In genomic region chr11:70579710-70580357, GRCm38 (mm10) we compare ENCODE assay signal across 10 mouse cellular contexts. TPM values are rescaled to one million over a fixed set of nuclear protein-coding genes. Genes with fewer than 3 reads are reported as not detected.
DNase-seq lines count a peak whose midpoint lies in the region; ATAC-seq and TF ChIP-seq lines count a peak whose summit lies in the region.
"Had no signal": no experiment of that assay in that cellular context is flagged by ENCODE, and none has a peak within 500 bp of the region (broad histone marks: within the 10 kb centered on the region; RNA-seq: fewer than 3 reads in every experiment).

No protein-coding gene starts in this region.

- no peak overlapping the region for H3K4me2 ChIP-seq in liver, embryonic 11.5 days
- no peak overlapping the region for H3K4me2 ChIP-seq in intestine, embryonic 14.5 days (ENCODE audit: low read length)
- H3K4me2 ChIP-seq in stomach, embryonic 15.5 days = no peak overlapping the region
- H3K4me2 ChIP-seq: lung, embryonic 14.5 days had no signal

- H3K9me3 ChIP-seq in liver, embryonic 11.5 days (ENCODE audit: control insufficient read depth, low read length) = no peaks in the 10 kb centered on the region
- no peaks in the 10 kb centered on the region for H3K9me3 ChIP-seq in intestine, embryonic 14.5 days (ENCODE audit: control insufficient read depth, low read length)
- no peaks in the 10 kb centered on the region for H3K9me3 ChIP-seq in stomach, embryonic 15.5 days

- no peak overlapping the region for H3K9ac ChIP-seq in liver, embryonic 11.5 days (ENCODE audit: low read depth, low read length)
- H3K9ac ChIP-seq in intestine, embryonic 14.5 days (ENCODE audit: low read length) = no peak overlapping the region; the same call in 1 of the 2 replicates
- no peak overlapping the region for H3K9ac ChIP-seq in stomach, embryonic 15.5 days
- H3K9ac ChIP-seq: lung, embryonic 14.5 days had no signal

- H3K27me3 ChIP-seq in liver, embryonic 11.5 days (replicated peaks; ENCODE audit: control insufficient read depth, insufficient read depth, low read length) = no peaks in the 10 kb centered on the region
- no peaks in the 10 kb centered on the region for H3K27me3 ChIP-seq in intestine, embryonic 14.5 days (replicated peaks; ENCODE audit: control insufficient read depth, insufficient read depth, low read length)
- H3K27me3 ChIP-seq in stomach, embryonic 15.5 days (replicated peaks) = no peaks in the 10 kb centered on the region

- WGBS in liver, embryonic 11.5 days = 75% methylated on average over 9 of the region's 9 CpGs
- 77% methylated on average over 9 of the region's 9 CpGs for WGBS in intestine, embryonic 14.5 days
- 68% methylated on average over 9 of the region's 9 CpGs for WGBS in stomach, embryonic 15.5 days

- no peak for TF ChIP-seq CTCF in bone marrow macrophage, adult 2 months (IDR thresholded peaks at IDR 0.05; ENCODE audit: low read depth, low read length)

- no peak for ATAC-seq in liver, embryonic 11.5 days (replicated peaks; ENCODE audit: low FRiP score)
- no peak for ATAC-seq in intestine, embryonic 14.5 days (replicated peaks; ENCODE audit: low FRiP score, low TSS enrichment, low read depth)
- ATAC-seq in stomach, embryonic 15.5 days (ENCODE audit: insufficient read depth, low FRiP score, low read depth) = no peak

- peaks cover 19% of the 10 kb centered on the region for H3K4me1 ChIP-seq in liver, embryonic 11.5 days (replicated peaks; ENCODE audit: control insufficient read depth, insufficient read depth, low read length)
- peaks cover 80% of the 10 kb centered on the region for H3K4me1 ChIP-seq in bone marrow macrophage, adult 2 months (ENCODE audit: control insufficient read depth, insufficient read depth, low read length)
- peaks cover 62% of the 10 kb centered on the region for H3K4me1 ChIP-seq in intestine, embryonic 14.5 days (replicated peaks; ENCODE audit: control insufficient read depth, insufficient read depth, low read length)
- peaks cover 42% of the 10 kb centered on the region for H3K4me1 ChIP-seq in stomach, embryonic 15.5 days

- H3K36me3 ChIP-seq in liver, embryonic 11.5 days (ENCODE audit: control insufficient read depth, insufficient read depth, low read length) = 0 out of 2 replicates have a peak, but pooled peaks cover 2% of the 10 kb centered on the region
- H3K36me3 ChIP-seq in intestine, embryonic 14.5 days (ENCODE audit: control insufficient read depth, insufficient read depth, low read length) = 0 out of 2 replicates have a peak, but pooled peaks cover 3% of the 10 kb centered on the region
- no peaks in the 10 kb centered on the region for H3K36me3 ChIP-seq in stomach, embryonic 15.5 days

- no peak for DNase-seq in liver, embryonic 11.5 days (ENCODE audit: low spot score)
- no peak for DNase-seq in liver
- no peak for DNase-seq in intestine, embryonic 14.5 days (ENCODE audit: low spot score)
- no peak for DNase-seq in kidney, postnatal 25 days
- DNase-seq in kidney, adult 11 months = no peak
- DNase-seq: lung, embryonic 14.5 days; right cerebral cortex, postnatal 14 days had no signal

- TF ChIP-seq POLR2A in bone marrow macrophage, adult 2 months (IDR thresholded peaks at IDR 0.05; ENCODE audit: borderline replicate concordance, low read depth, low read length) = no peak

- H3K27ac ChIP-seq in liver, embryonic 11.5 days (ENCODE audit: low read depth, low read length) = 0 out of 2 replicates have a peak overlapping the region, but pooled peaks have one; percentile 26
- peak overlapping the region; percentile 73 for H3K27ac ChIP-seq in bone marrow macrophage, adult 2 months (ENCODE audit: insufficient read depth, low read depth, low read length)
- H3K27ac ChIP-seq in intestine, embryonic 14.5 days (ENCODE audit: low read depth) = peak overlapping the region; percentile 51; the same call in 1 of the 2 replicates
- H3K27ac ChIP-seq in stomach, embryonic 15.5 days = peak overlapping the region; percentile 58
- H3K27ac ChIP-seq: kidney, postnatal 0 days had no signal

- no peak overlapping the region for H3K4me3 ChIP-seq in liver, embryonic 11.5 days (ENCODE audit: low read depth, low read length)
- no peak overlapping the region for H3K4me3 ChIP-seq in bone marrow macrophage, adult 2 months (ENCODE audit: insufficient read depth, low read length)
- no peak overlapping the region for H3K4me3 ChIP-seq in intestine, embryonic 14.5 days (ENCODE audit: low read depth, low read length)
- H3K4me3 ChIP-seq in stomach, embryonic 15.5 days (replicated peaks) = no peak overlapping the region

RNA-seq across cellular contexts. Expression of gene Mink1, which starts 17.2 kb away (rescaled TPM):
- polyA plus RNA-seq in liver, embryonic 11.5 days (2014; fragmentation: Nextera tagmentation; extraction: Ambion mirVana) = 15.6 and 16.0 TPM in 2 replicates
- 139 and 151 TPM in 2 replicates for polyA plus RNA-seq in bone marrow macrophage, adult 2 months (2012; ENCODE audit: insufficient read depth, insufficient read length, missing spikeins)
- 16.9 and 19.9 TPM in 2 replicates for polyA plus RNA-seq in intestine, embryonic 14.5 days (2014; fragmentation: Nextera tagmentation; extraction: Ambion mirVana)
- polyA plus RNA-seq in stomach, embryonic 15.5 days (2015; fragmentation: Nextera tagmentation; extraction: Ambion mirVana) = 14.9 and 15.9 TPM in 2 replicates

RNA-seq across cellular contexts. Expression of gene 4930544D05Rik, which starts 35.8 kb away (rescaled TPM):
- polyA plus RNA-seq in liver, embryonic 11.5 days (2014; fragmentation: Nextera tagmentation; extraction: Ambion mirVana) = not detected in 2 replicates
- not detected in 2 replicates for polyA plus RNA-seq in bone marrow macrophage, adult 2 months (2012; ENCODE audit: insufficient read depth, insufficient read length, missing spikeins)
- not detected in 2 replicates for polyA plus RNA-seq in intestine, embryonic 14.5 days (2014; fragmentation: Nextera tagmentation; extraction: Ambion mirVana)
- 0.23 TPM in 1 of 2 replicates, not detected in the other for polyA plus RNA-seq in stomach, embryonic 15.5 days (2015; fragmentation: Nextera tagmentation; extraction: Ambion mirVana)
- polyA plus RNA-seq: kidney, postnatal 0 days; lung, embryonic 14.5 days had no signal

RNA-seq across cellular contexts. Expression of gene Chrne, which starts 39.2 kb away (rescaled TPM):
- not detected in 2 replicates for polyA plus RNA-seq in liver, embryonic 11.5 days (2014; fragmentation: Nextera tagmentation; extraction: Ambion mirVana)
- polyA plus RNA-seq in bone marrow macrophage, adult 2 months (2012; ENCODE audit: insufficient read depth, insufficient read length, missing spikeins) = not detected in 2 replicates
- 0.30 and 0.50 TPM in 2 replicates for polyA plus RNA-seq in intestine, embryonic 14.5 days (2014; fragmentation: Nextera tagmentation; extraction: Ambion mirVana)
- not detected in 2 replicates for polyA plus RNA-seq in stomach, embryonic 15.5 days (2015; fragmentation: Nextera tagmentation; extraction: Ambion mirVana)
- polyA plus RNA-seq: lung, embryonic 14.5 days had no signal

RNA-seq across cellular contexts. Expression of gene Pld2, which starts 40.0 kb away (rescaled TPM):
- 2.7 and 3.4 TPM in 2 replicates for polyA plus RNA-seq in liver, embryonic 11.5 days (2014; fragmentation: Nextera tagmentation; extraction: Ambion mirVana)
- polyA plus RNA-seq in bone marrow macrophage, adult 2 months (2012; ENCODE audit: insufficient read depth, insufficient read length, missing spikeins) = 58.4 and 60.9 TPM in 2 replicates
- polyA plus RNA-seq in intestine, embryonic 14.5 days (2014; fragmentation: Nextera tagmentation; extraction: Ambion mirVana) = 9.7 and 11.7 TPM in 2 replicates
- polyA plus RNA-seq in stomach, embryonic 15.5 days (2015; fragmentation: Nextera tagmentation; extraction: Ambion mirVana) = 12.9 and 13.7 TPM in 2 replicates

RNA-seq across cellular contexts. Expression of gene Gm40193, which starts 47.1 kb away (rescaled TPM):
- polyA plus RNA-seq in liver, embryonic 11.5 days (2014; fragmentation: Nextera tagmentation; extraction: Ambion mirVana) = not detected in 2 replicates
- polyA plus RNA-seq in bone marrow macrophage, adult 2 months (2012; ENCODE audit: insufficient read depth, insufficient read length, missing spikeins) = not detected in 2 replicates
- not detected in 2 replicates for polyA plus RNA-seq in intestine, embryonic 14.5 days (2014; fragmentation: Nextera tagmentation; extraction: Ambion mirVana)
- not detected in 2 replicates for polyA plus RNA-seq in stomach, embryonic 15.5 days (2015; fragmentation: Nextera tagmentation; extraction: Ambion mirVana)
- polyA plus RNA-seq: kidney, postnatal 0 days; lung, embryonic 14.5 days had no signal
